Mouse (Mus musculus) ES-Bruce4 (cell line): ENCODE measurements at regions not wholly inside any gene's neighbourhood (a gene's known extent, or its start where the extent isn't known, plus 50 kb on each side); places are given as distances from the start of the nearest gene placed in this dataset.

Source experiments
- H3K27ac ChIP-seq: 2 replicates; pipeline ENCODE4 v1.5.1; 2012; ENCODE audit warnings: low read length, inconsistent platforms; ENCODE audit not compliant: insufficient read depth
- H3K27me3 ChIP-seq: 2 replicates; pipeline ENCODE4 v1.6.1; 2012; ENCODE audit warnings: mild to moderate bottlenecking, low read length, inconsistent platforms; ENCODE audit not compliant: control insufficient read depth, poor library complexity, insufficient read depth, severe bottlenecking
- H3K36me3 ChIP-seq: 2 replicates; pipeline ENCODE4 v1.6.1; 2012; ENCODE audit warnings: inconsistent platforms, mild to moderate bottlenecking, low read length, moderate library complexity; ENCODE audit not compliant: control insufficient read depth, poor library complexity, insufficient read depth, severe bottlenecking
- H3K4me1 ChIP-seq: one replicate; pipeline ENCODE4 v1.8.1; 2011; ENCODE audit warnings: low read length; ENCODE audit not compliant: control insufficient read depth, insufficient read depth
- H3K4me3 ChIP-seq: 2 replicates; pipeline ENCODE4 v1.5.1; 2011; ENCODE audit warnings: low read depth, mild to moderate bottlenecking, low read length
- H3K9ac ChIP-seq: 2 replicates; pipeline ENCODE4 v1.6.1; 2012; ENCODE audit warnings: low read depth, mild to moderate bottlenecking, inconsistent platforms; ENCODE audit not compliant: poor library complexity, severe bottlenecking
- H3K9me3 ChIP-seq: replicated peaks from 2 replicates; pipeline ENCODE4 v1.6.1; 2012; ENCODE audit warnings: mild to moderate bottlenecking, low read length, inconsistent platforms; ENCODE audit not compliant: control insufficient read depth, poor library complexity, insufficient read depth, severe bottlenecking
- CTCF ChIP-seq: IDR thresholded peaks from one replicate; pipeline ENCODE4 v1.8.1; 2011; ENCODE audit warnings: low read depth, low read length
- EP300 ChIP-seq: IDR thresholded peaks from 2 replicates; pipeline ENCODE4 v1.6.1; 2011; ENCODE audit warnings: low read depth, low read length; ENCODE audit not compliant: insufficient read depth
- POLR2A ChIP-seq: IDR thresholded peaks from one replicate; pipeline ENCODE4 v1.8.1; 2011; ENCODE audit warnings: low read length; ENCODE audit not compliant: insufficient read depth

- Histone ChIP-seq H3K27me3 (no peaks in the 10 kb centered on the region), H3K4me1 (no peaks in the 10 kb centered on the region), H3K27ac (no peak overlapping the region), H3K4me3 (no peak overlapping the region), H3K36me3 (no peaks in the 10 kb centered on the region), H3K9ac (no peak overlapping the region), H3K9me3 (no peaks in the 10 kb centered on the region)
- TF ChIP-seq EP300 (no peak), POLR2A (no peak), CTCF (no peak)
Observed at GRCm38 (mm10) chr13:28666832-28667231, 286.7 kb downstream of the Sox4 start.

- Histone ChIP-seq H3K9ac (no peak overlapping the region), H3K9me3 (no peaks in the 10 kb centered on the region), H3K4me3 (no peak overlapping the region), H3K4me1 (peaks cover 1% of the 10 kb centered on the region), H3K27ac (no peak overlapping the region), H3K36me3 (no peaks in the 10 kb centered on the region), H3K27me3 (no peaks in the 10 kb centered on the region)
- no peak for TF ChIP-seq POLR2A
- TF ChIP-seq EP300: no peak
- TF ChIP-seq CTCF: no peak
Observed at GRCm38 (mm10) chr13:28665150-28665549, 288.4 kb downstream of the Sox4 start.

GRCm38 (mm10) chr13:28664698-28665097 lies 288.8 kb downstream of the Sox4 start:
- Histone ChIP-seq H3K9me3 (no peaks in the 10 kb centered on the region), H3K27me3 (no peaks in the 10 kb centered on the region), H3K9ac (no peak overlapping the region), H3K27ac (no peak overlapping the region), H3K4me3 (no peak overlapping the region), H3K4me1 (peaks cover 1% of the 10 kb centered on the region), H3K36me3 (no peaks in the 10 kb centered on the region)
- TF ChIP-seq POLR2A (no peak), CTCF (no peak)

- Histone ChIP-seq H3K27ac (no peak overlapping the region), H3K4me1 (peaks cover 1% of the 10 kb centered on the region), H3K4me3 (no peak overlapping the region)
Observed at GRCm38 (mm10) chr13:28663950-28664681, 289.4 kb downstream of the Sox4 start.

GRCm38 (mm10) chr13:28663459-28663858 lies 290.1 kb downstream of the Sox4 start:
- Histone ChIP-seq H3K9me3 (no peaks in the 10 kb centered on the region), H3K4me3 (no peak overlapping the region), H3K27me3 (no peaks in the 10 kb centered on the region), H3K27ac (no peak overlapping the region), H3K36me3 (no peaks in the 10 kb centered on the region), H3K4me1 (peaks cover 1% of the 10 kb centered on the region), H3K9ac (no peak overlapping the region)
- TF ChIP-seq EP300: no peak
- no peak for TF ChIP-seq POLR2A
- TF ChIP-seq CTCF: no peak

More at GRCm38 (mm10) chr13:28663950-28664681, 289.4 kb downstream of the Sox4 start:
- no peaks in the 10 kb centered on the region for H3K36me3 ChIP-seq
- TF ChIP-seq CTCF (no peak), POLR2A (no peak), EP300 (no peak)
- no peaks in the 10 kb centered on the region for H3K27me3 ChIP-seq
- H3K9ac ChIP-seq: no peak overlapping the region
- no peaks in the 10 kb centered on the region for H3K9me3 ChIP-seq

GRCm38 (mm10) chr13:28662316-28662752 lies 291.2 kb downstream of the Sox4 start:
- H3K27ac ChIP-seq: no peak overlapping the region
- no peak overlapping the region for H3K4me3 ChIP-seq
- H3K9ac ChIP-seq: no peak overlapping the region
- H3K36me3 ChIP-seq: no peaks in the 10 kb centered on the region
- no peaks in the 10 kb centered on the region for H3K9me3 ChIP-seq
- peaks cover 1% of the 10 kb centered on the region for H3K4me1 ChIP-seq
- H3K27me3 ChIP-seq: no peaks in the 10 kb centered on the region
- TF ChIP-seq CTCF (no peak), POLR2A (no peak), EP300 (no peak)
